Mouse (Mus musculus) left cerebral cortex, postnatal 14 days (tissue): ENCODE data around the gene Teddm3. TPM values are rescaled to one million over a fixed set of nuclear protein-coding genes. Genes with fewer than 3 reads are reported as not detected.
"Not testable (repeated sequence)": the region's sequence is repeated elsewhere in the genome, so short reads cannot be mapped to it uniquely, and the experiment has no call there.

ENCODE experiments used
- DNase-seq, 2 experiments: peaks; one replicate each; pipeline ENCODE4 v3.0.0; 2021 to 2022; ENCODE audit warnings: low spot score in 2 of 2, mixed read lengths in 1 of 2
- intact Hi-C: fragments of 180-260 bp; cut with DNase I; formaldehyde crosslinking; loops from one replicate; pipeline ENCODE4 v1.15.1; 2025
- total RNA-seq, 2 experiments: library from RNA; stranded (reverse); gene quantifications; 2 replicates each; pipeline ENCODE4 v1.2.3; 2021

Teddm3 gene
- total RNA-seq, 2 experiments from 2014 or later, result 0.55 to 1.1 TPM

DNA sequence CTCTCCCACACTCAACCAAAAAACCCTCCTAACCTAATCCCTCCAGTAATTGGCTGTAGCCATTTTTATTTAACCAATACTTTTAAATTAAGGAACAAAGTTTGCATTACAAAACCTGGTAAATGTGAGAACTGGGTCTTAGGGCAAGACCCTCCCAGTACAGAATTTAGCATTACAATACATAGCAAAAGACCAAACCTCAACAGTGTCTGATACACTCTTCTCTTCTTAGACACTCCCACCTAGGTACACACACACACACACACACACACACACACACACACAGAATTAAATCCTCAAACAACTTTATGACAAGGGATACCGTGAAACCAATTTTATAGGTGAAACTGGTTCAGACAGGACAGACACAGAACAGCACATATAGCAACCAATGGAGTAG lies 5.4 kb upstream of the Teddm3 start:
- DNase-seq, intact Hi-C loops: not testable (repeated sequence)

DNA sequence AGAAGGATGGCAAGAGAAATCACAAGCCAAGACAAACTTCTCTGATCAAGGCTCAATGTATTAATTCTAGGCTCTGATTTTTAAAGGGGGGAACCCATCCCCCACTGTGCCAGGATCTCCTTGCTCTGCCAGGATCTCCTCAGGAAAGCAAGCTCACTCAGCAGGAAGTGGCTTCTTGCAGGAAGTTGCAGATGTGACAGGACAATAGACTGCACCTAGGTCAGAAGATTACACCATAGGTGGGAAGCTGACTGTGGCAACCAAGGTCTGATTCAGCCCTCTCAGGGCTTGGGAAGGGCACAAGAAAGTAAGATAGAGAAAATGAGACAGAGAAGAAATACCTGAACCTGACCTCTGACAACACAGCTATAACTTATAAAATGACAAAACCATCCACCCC lies 2.5 kb upstream of the Teddm3 start:
- DNase-seq, intact Hi-C loops: not testable (repeated sequence)

DNA sequence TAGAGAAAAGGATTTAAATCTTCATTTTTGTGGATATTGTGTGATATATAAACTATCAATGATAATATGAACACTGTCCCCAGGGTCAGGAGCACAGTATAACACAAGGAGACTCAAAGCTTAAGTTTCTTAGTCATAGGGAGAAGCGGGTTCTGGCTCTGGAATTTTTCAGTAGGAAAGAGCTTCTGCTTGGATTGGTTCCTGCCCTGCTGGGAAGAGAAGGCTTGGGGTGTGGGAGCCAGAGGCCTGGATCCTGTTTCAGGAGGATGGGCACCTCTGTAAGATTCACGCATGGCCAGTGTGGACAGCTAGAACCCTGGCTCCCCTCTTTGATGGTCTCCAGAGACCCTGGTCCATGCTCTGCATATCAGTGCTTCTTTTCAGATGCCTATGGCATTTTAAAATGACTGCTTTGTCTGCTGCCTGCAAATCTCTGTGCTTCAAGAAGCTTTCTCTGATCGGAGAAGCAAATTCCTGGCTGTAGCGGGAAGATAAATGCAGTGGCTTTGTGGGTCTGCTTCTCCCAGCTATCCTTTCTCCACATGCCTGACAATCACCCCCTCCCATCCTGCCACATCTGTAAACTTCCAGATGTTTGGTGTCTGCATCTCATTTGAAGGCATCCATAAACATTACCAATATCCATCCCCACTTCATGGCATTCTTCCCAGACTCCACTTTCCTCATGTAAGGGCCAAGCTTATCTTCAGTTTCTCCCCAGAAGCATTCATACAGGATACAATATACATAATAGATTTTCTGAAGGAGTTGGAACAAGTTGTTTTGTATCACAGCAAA lies 2.0 kb downstream of the Teddm3 start:
- intact Hi-C loops, result no loop called here
- DNase-seq, result peak in 1 of 2 experiments; percentile 28

DNA sequence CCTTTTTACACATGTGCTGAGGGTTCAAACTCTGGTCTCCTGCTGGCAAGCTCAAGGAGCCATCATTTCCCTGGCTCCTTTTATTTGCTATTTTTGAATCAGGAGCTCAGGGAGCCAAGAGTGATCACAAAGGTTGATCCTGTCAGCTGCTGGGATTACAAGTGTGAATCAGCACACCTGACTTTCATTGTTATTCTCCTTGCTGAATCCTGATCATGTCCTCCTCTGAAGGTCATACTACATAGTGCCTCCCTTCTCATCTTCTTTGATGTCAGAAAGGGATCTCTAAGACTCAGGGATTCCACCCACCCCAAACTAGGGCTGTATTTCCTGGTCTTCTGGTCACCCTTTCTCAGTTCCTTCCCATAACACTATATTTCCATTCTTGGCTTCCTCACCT lies 3.9 kb downstream of the Teddm3 start:
- intact Hi-C loops, result no loop called here
- DNase-seq, result no peak

DNA sequence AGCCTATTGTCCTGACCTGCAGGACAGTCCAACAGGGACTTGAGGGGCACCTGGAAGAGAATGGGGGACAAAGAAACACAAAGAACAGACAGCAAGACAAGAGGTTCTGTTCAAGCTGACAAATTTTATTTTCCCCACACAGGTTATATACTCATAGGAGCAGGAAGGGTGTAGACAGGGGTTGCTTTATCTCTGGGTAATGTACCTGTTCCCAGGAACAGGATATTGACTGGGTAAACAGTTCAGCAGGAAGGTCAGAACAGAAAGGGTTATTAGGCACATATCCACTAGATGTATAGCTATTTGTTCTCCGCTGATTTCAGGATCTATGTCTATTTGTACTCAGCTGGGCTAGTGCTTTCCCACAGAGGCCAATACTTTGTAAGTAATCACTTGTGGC lies 5.3 kb downstream of the Teddm3 start:
- intact Hi-C loops, DNase-seq: not testable (repeated sequence)

DNA sequence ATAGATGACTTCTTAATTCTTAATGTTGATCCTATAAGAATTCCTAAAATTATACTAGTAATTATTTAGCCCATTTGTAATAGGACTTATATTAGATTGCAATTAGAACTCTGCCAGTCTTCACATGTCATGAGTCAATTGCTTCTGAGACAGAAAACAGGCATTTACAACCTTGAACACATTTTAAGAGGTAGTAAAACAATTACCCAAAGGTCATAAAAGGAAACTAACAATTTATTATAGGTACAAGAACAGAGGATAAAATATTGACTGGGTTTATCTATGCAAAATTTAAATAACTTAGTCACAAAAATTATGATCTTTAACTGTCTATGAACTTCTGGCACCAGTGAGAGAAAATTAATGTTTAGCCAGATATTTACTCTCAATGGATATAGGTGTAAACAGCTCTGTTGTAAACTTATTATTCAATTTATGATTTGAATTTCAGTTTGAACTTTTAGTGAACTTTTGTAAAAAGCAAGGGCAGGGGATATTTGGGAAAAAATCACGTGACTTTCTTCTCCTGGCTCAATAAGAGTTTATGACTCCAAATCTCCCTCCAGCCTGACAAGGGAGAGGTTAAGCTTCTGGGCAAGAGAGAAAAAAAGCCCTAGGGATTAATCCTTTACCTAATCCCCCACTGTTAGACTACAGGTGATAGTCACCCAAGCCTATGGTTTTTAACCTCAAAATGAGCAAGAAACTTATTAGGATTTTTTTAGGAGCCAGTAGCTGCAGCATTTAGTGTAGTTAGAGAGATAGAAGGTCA lies 17.3 kb downstream of the Teddm3 start:
- intact Hi-C loops, result no loop called here
- no peak for DNase-seq

DNA sequence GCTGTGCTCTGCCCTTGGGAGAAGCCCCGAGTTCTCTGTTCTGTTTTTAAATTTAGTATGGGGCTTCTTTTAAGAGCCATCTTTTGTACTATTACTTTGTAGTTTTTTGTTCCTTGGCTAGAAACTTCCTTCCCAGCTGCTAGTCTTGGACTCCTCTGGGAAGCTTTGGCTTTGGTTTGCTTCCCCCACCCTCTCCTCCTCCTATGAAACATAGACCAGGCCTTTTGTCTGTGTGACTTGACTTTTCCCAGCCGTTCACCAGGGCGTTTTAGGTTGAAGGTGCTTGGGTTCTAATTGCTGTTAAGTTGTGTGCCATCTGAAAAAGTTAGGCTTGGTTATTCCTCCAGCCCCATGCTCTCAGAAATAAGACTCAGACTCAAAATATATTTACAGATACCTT lies 26.1 kb downstream of the Teddm3 start:
- intact Hi-C loops, DNase-seq: not testable (repeated sequence)

DNA sequence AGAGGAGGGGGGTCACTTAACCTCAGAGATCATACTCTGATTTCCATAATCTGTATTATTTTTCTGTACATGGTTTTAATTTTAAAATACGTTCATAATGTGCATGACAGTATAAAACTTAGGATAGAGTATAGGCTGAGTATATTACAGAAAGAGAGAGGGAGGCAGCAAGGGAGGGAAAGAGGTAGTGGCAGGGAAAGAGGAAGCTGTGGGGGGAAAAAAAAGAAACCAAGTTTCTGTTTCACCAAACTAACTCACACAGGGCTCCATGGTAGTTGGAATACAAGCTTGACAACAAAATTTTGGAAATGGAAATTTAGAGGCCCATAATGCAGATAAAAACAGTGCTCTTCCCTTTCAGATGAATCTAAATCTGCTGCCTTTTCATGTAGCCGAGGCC lies 31.0 kb downstream of the Teddm3 start:
- intact Hi-C loops, DNase-seq: not testable (repeated sequence)

DNA sequence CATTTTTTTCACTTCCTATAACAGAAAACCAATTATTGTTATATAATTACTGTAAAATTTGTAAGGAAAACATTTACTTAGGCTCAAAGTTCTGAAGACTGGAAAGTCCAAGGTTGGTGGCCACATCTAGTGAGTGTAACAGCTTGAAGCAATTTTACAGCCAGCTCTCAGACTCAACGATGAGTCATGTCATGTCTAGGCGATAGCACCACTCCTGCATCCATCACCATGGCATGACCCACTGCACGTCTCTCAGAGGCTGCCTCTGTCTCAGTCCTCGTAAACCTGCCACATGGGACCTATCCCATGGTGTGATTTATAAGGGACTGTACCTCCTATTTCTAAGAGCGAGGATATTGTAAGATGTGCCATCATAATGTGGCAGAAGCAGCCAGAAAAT lies 37.7 kb downstream of the Teddm3 start:
- no peak for DNase-seq
- intact Hi-C loops, result no loop called here

DNA sequence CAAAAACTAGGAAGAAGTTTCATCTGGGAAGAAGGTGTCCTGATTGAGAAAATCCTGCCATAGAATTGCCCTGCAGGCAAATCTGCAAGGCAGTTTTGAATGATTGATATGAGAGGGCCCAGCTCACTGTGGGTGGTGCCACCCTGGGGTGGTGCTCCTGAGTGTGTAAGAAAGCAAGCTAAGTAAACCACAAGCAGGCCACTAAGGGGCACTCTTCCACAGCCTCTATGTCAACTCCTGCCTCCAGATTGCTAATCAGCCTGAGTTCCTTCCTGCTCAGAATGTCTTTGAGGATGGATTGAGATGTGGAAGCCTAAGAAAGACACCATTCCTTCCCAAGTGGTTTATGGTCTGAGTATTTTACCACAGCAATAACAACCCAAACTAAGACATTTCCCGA lies 44.3 kb downstream of the Teddm3 start:
- intact Hi-C loops, result no loop called here
- no peak for DNase-seq

Other genes starting within 250 kb of the Teddm3 start
- 10 to 100 TPM; 31.4 to 35.5 TPM for gene Ephb3, start 50.8 kb upstream of the Teddm3 start, total RNA-seq